Mouse (Mus musculus) embryonic facial prominence, embryonic 10.5 days (tissue): ENCODE data around the gene Prdm10. TPM values are rescaled to one million over a fixed set of nuclear protein-coding genes. Genes with fewer than 3 reads are reported as not detected.
A peak's percentile ranks its signal among the peaks of the same experiment; 100 is the strongest.

Source experiments
- DNase-seq: peaks from one replicate; pipeline ENCODE4 v3.0.0-alpha.2; 2017; ENCODE audit warnings: low spot score
- H3K27ac ChIP-seq: fragments of 300-500 bp; sonication (generic); replicated peaks from 2 replicates; pipeline ENCODE4 v1.5.1; 2016; ENCODE audit warnings: mild to moderate bottlenecking
- H3K27me3 ChIP-seq: fragments of 300-500 bp; sonication (generic); replicated peaks from 2 replicates; pipeline ENCODE4 v1.6.1; 2016; ENCODE audit warnings: low read depth, mild to moderate bottlenecking; ENCODE audit not compliant: poor library complexity, severe bottlenecking
- H3K36me3 ChIP-seq: fragments of 300-500 bp; sonication (generic); replicated peaks from 2 replicates; pipeline ENCODE4 v1.6.1; 2016; ENCODE audit warnings: mild to moderate bottlenecking, moderate library complexity
- H3K4me1 ChIP-seq: fragments of 300-500 bp; sonication (generic); 2 replicates; pipeline ENCODE4 v1.6.1; 2016
- H3K4me3 ChIP-seq: fragments of 300-500 bp; sonication (generic); 2 replicates; pipeline ENCODE4 v1.5.1; 2016; ENCODE audit warnings: mild to moderate bottlenecking, moderate library complexity
- H3K9me3 ChIP-seq: fragments of 300-500 bp; sonication (generic); 2 replicates; pipeline ENCODE4 v1.6.1; 2016; ENCODE audit warnings: mild to moderate bottlenecking
- WGBS: fragments of 180-500 bp; shearing (Covaris S2); methylation state at CpG from one replicate; pipeline ENCODE4 v1.1.7; 2016; 5-methylcytosine and 5-hydroxymethylcytosine counted together
- polyA plus RNA-seq: library from polyadenylated mRNA; unstranded; fragments of >200 nt; fragmentation: Nextera tagmentation; extraction: Ambion mirVana; gene quantifications from 2 replicates; pipeline ENCODE4 v1.2.1, GENCODE M21; 2016

The Prdm10 gene
- polyA plus RNA-seq, 1 experiment from 2014 or later: 8.3 TPM

DNA sequence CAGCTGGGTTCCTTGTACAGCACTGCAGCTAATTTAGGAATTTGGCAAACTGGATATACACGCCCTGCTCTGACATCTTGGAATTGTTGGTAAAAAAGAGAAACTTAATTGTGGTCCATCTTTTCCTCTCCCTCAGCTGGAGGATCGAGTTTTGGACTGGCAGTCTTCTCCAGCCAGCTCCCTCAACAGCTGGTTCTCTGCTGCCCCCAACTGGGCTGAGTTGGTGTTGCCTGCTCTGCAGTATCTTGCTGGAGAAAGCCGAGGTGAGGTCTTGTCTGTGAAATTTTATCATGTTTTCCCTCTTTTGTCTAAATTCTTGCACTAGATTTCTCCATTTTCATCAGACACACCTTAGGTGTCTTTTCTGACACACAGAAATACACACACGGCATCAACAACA is 120.1 kb downstream of the Prdm10 start:
- DNase-seq: peak; percentile 71
- WGBS: 59% methylated on average over 4 of the region's 4 CpGs
- Histone ChIP-seq H3K27me3 (no peaks in the 10 kb centered on the region), H3K36me3 (peaks cover 99% of the 10 kb centered on the region), H3K4me1 (no peaks in the 10 kb centered on the region), H3K4me3 (no peak overlapping the region), H3K9me3 (no peaks in the 10 kb centered on the region), H3K27ac (no peak overlapping the region)

- DNase-seq: no peak
- 93% methylated on average over 2 of the region's 2 CpGs for WGBS
- H3K27me3 ChIP-seq: no peaks in the 10 kb centered on the region
- H3K4me3 ChIP-seq: no peak overlapping the region
- H3K36me3 ChIP-seq: peaks cover 91% of the 10 kb centered on the region
- no peaks in the 10 kb centered on the region for H3K4me1 ChIP-seq
- no peaks in the 10 kb centered on the region for H3K9me3 ChIP-seq
- H3K27ac ChIP-seq: no peak overlapping the region
These were observed 124.0 kb downstream of the Prdm10 start for GRCm38 (mm10) chr9:31404311-31404710.

DNA sequence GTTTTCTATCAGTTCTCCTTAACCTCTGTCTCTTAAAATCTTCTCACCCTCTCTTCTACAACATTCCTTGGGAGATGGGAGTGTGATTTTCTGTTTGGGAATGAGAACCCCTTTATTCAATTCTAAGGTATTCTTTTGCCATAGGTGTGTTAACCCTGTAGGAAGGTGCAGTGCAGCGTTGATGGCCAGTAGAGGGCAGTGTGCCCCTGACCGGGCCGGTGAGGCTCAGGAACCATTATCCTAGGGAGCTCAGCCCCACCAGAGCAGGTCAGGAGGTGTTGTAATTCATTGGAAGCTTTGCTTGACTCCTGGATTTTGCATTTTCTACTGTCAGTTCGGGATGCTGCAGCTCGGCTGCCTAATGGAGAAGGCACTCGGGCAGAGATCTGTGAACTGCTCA is 124.9 kb downstream of the Prdm10 start:
- Histone ChIP-seq H3K27ac (no peak overlapping the region), H3K9me3 (no peaks in the 10 kb centered on the region), H3K27me3 (no peaks in the 10 kb centered on the region), H3K4me1 (no peaks in the 10 kb centered on the region), H3K4me3 (no peak overlapping the region), H3K36me3 (peaks cover 91% of the 10 kb centered on the region)
- 67% methylated on average over 6 of the region's 6 CpGs for WGBS
- DNase-seq: peak; percentile 59

DNA sequence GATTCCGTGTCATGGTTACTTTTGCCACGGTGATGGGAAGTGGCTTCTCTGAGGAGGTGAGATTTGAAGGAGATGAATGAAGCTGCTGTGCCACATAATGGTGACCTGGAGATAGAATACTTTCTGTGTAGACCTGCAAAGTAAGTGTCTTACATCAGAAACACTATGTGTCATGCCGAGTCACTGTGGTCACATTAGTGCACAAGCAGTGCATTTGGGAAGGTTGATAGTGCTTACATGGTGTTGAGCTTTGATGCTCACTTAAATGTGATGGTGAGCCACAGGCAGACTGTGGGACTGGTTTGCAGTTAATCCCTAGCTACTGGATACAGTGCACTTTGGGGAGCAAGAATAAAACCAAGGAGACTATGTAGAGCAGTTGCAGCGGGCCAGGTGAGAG is 131.8 kb downstream of the Prdm10 start:
- H3K36me3 ChIP-seq: peaks cover 96% of the 10 kb centered on the region
- H3K4me3 ChIP-seq: no peak overlapping the region
- no peaks in the 10 kb centered on the region for H3K9me3 ChIP-seq
- 93% methylated on average over 4 of the region's 4 CpGs for WGBS
- no peaks in the 10 kb centered on the region for H3K4me1 ChIP-seq
- H3K27me3 ChIP-seq: no peaks in the 10 kb centered on the region
- DNase-seq: no peak
- no peak overlapping the region for H3K27ac ChIP-seq

DNA sequence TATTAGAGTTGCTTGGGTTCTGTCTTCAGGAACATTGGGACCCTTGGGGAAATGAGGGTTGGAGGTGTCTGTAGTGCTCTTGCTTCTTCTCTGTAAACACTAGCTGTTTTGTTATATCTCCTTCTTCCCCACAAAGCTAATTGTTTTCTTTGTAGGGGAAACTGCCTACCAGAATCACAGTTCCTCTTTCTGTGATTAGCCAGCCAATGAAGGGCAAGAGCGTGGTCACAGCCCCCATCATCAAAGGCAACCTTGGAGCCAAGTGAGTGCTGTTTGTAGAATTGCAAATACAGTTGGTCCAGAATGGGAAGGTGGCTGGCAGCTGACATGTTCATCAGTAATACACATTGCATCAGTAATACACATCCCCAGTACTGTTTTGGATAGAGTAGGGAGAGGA is 138.5 kb downstream of the Prdm10 start:
- Histone ChIP-seq H3K4me3 (no peak overlapping the region), H3K9me3 (no peaks in the 10 kb centered on the region), H3K4me1 (no peaks in the 10 kb centered on the region), H3K27me3 (no peaks in the 10 kb centered on the region), H3K27ac (no peak overlapping the region), H3K36me3 (peaks cover 92% of the 10 kb centered on the region)
- WGBS: 91% methylated on average over 1 of the region's 1 CpGs
- no peak for DNase-seq

GRCm38 (mm10) chr9:31422143-31422542 is 141.8 kb downstream of the Prdm10 start:
- Histone ChIP-seq H3K27ac (no peak overlapping the region), H3K36me3 (peaks cover 68% of the 10 kb centered on the region), H3K4me3 (no peak overlapping the region), H3K27me3 (no peaks in the 10 kb centered on the region), H3K9me3 (no peaks in the 10 kb centered on the region), H3K4me1 (peaks cover 5% of the 10 kb centered on the region)
- WGBS: 89% methylated on average over 5 of the region's 5 CpGs
- no peak for DNase-seq

- Histone ChIP-seq H3K27ac (no peak overlapping the region), H3K9me3 (no peaks in the 10 kb centered on the region), H3K4me1 (peaks cover 37% of the 10 kb centered on the region), H3K4me3 (no peak overlapping the region), H3K27me3 (no peaks in the 10 kb centered on the region), H3K36me3 (peaks cover 6% of the 10 kb centered on the region)
- WGBS: 84% methylated on average over 7 of the region's 7 CpGs
- no peak for DNase-seq
These were observed 148.6 kb downstream of the Prdm10 start for GRCm38 (mm10) chr9:31428971-31429370.

GRCm38 (mm10) chr9:31430011-31430410 is 149.7 kb downstream of the Prdm10 start:
- 69% methylated on average over 9 of the region's 9 CpGs for WGBS
- no peak for DNase-seq

More at GRCm38 (mm10) chr9:31430011-31430410, 149.7 kb downstream of the Prdm10 start:
- no peak overlapping the region for H3K27ac ChIP-seq
- no peak overlapping the region for H3K4me3 ChIP-seq
- H3K9me3 ChIP-seq: no peaks in the 10 kb centered on the region
- H3K36me3 ChIP-seq: no peaks in the 10 kb centered on the region
- H3K27me3 ChIP-seq: no peaks in the 10 kb centered on the region
- peaks cover 37% of the 10 kb centered on the region for H3K4me1 ChIP-seq

Other genes with a start within 250 kb of the Prdm10 start
- gene Zbtb44, start 249.9 kb upstream of the Prdm10 start, polyA plus RNA-seq: 4.5 and 5.0 TPM in 2 replicates
- 15.8 and 17.2 TPM in 2 replicates for gene St14, start 148.7 kb upstream of the Prdm10 start, polyA plus RNA-seq
- gene Aplp2, start 68.7 kb upstream of the Prdm10 start, polyA plus RNA-seq: 201 and 228 TPM in 2 replicates
- gene Nfrkb, start 105.7 kb downstream of the Prdm10 start, polyA plus RNA-seq: 20.2 and 22.0 TPM in 2 replicates
- gene Tmem45b, start 183.9 kb downstream of the Prdm10 start, polyA plus RNA-seq: not detected in 2 replicates